Mouse (Mus musculus) kidney, embryonic 14.5 days (tissue): ENCODE measurements at regions not wholly inside any gene's neighbourhood (a gene's known extent, or its start where the extent isn't known, plus 50 kb on each side); places are given as distances from the start of the nearest gene placed in this dataset.
A peak's percentile ranks its signal among the peaks of the same experiment; 100 is the strongest.

ENCODE experiments used
- ATAC-seq: fragments of 200-750 bp; cut with Nextera tagmentation; 2 replicates; pipeline ENCODE4 v1.8.0; 2017; ENCODE audit warnings: moderate number of reproducible peaks, mild to moderate bottlenecking, moderate TSS enrichment, moderate library complexity; ENCODE audit not compliant: low FRiP score, low TSS enrichment
- H3K27ac ChIP-seq: fragments of 300-500 bp; sonication (generic); 2 replicates; pipeline ENCODE4 v1.5.1; 2014; ENCODE audit warnings: low read depth, mild to moderate bottlenecking, low read length, moderate library complexity, mixed read lengths
- H3K27me3 ChIP-seq: fragments of 300-500 bp; sonication (generic); 2 replicates; pipeline ENCODE4 v1.6.1; 2014; ENCODE audit warnings: mild to moderate bottlenecking, low read length; ENCODE audit not compliant: control insufficient read depth, insufficient read depth
- H3K36me3 ChIP-seq: fragments of 300-500 bp; sonication (generic); 2 replicates; pipeline ENCODE4 v1.6.1; 2014; ENCODE audit warnings: low read length, mixed read lengths; ENCODE audit not compliant: control insufficient read depth, insufficient read depth
- H3K4me1 ChIP-seq: fragments of 300-500 bp; sonication (generic); 2 replicates; pipeline ENCODE4 v1.6.1; 2014; ENCODE audit warnings: low read length, mixed read lengths; ENCODE audit not compliant: control insufficient read depth, insufficient read depth
- H3K4me2 ChIP-seq: fragments of 300-500 bp; sonication (generic); replicated peaks from 2 replicates; pipeline ENCODE4 v1.6.1; 2014; ENCODE audit warnings: low read depth, mild to moderate bottlenecking, low read length
- H3K4me3 ChIP-seq: fragments of 300-500 bp; sonication (generic); 2 replicates; pipeline ENCODE4 v1.5.1; 2014; ENCODE audit warnings: mild to moderate bottlenecking, low read length
- H3K9ac ChIP-seq: fragments of 300-500 bp; sonication (generic); 2 replicates; pipeline ENCODE4 v1.6.1; 2014; ENCODE audit warnings: low read depth, mild to moderate bottlenecking, low read length, moderate library complexity
- H3K9me3 ChIP-seq: fragments of 300-500 bp; sonication (generic); 2 replicates; pipeline ENCODE4 v1.6.1; 2016; ENCODE audit warnings: low read length; ENCODE audit not compliant: control insufficient read depth
- WGBS: fragments of 180-500 bp; shearing (Covaris S2); extraction: QIAGEN DNeasy Blood & Tissue Kit; methylation state at CpG from one replicate; pipeline ENCODE4 v1.1.7; 2014; 5-methylcytosine and 5-hydroxymethylcytosine counted together

DNA sequence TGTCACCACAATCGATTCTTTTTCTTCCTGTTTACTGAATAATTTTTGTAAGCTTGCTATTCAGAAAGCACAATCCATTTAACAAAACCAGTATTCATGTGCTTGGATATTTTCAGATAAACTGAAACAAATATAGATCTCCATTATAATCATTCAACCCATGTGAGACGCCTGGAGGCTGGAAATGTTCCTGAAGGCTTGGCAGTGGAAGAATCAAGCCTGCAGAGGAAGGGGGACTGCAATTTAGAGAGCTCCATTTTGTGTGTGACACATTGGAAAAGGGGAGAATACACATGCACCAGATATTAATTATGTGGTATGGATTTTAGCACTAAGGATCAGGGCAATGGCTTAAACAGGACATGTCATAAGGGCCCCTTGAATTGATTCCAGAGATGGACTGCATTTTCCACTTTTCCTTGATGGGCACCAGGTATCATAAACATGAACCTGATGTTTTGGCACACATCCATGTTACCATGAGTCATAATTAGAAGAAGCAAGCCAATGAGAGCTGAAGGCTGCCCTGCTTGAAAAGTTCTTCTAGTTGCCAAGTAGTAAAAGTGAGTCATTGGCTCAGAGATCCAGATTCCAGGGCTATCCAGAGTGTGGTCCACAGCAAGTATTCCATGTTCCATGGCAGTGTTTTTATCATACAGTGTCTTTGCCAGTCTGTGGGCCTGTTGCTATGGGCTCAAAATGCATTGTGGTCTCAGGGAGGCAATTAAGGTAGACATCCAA lies 282.8 kb downstream of the Impad1 start:
- no peak overlapping the region for H3K4me2 ChIP-seq
- H3K36me3 ChIP-seq = no peaks in the 10 kb centered on the region
- no peak overlapping the region for H3K4me3 ChIP-seq
- no peak overlapping the region for H3K9ac ChIP-seq
- no peaks in the 10 kb centered on the region for H3K9me3 ChIP-seq
- 86% methylated on average over 2 of the region's 2 CpGs for WGBS
- H3K27me3 ChIP-seq = no peaks in the 10 kb centered on the region
- no peak for ATAC-seq
- H3K4me1 ChIP-seq = no peaks in the 10 kb centered on the region
- H3K27ac ChIP-seq = no peak overlapping the region

DNA sequence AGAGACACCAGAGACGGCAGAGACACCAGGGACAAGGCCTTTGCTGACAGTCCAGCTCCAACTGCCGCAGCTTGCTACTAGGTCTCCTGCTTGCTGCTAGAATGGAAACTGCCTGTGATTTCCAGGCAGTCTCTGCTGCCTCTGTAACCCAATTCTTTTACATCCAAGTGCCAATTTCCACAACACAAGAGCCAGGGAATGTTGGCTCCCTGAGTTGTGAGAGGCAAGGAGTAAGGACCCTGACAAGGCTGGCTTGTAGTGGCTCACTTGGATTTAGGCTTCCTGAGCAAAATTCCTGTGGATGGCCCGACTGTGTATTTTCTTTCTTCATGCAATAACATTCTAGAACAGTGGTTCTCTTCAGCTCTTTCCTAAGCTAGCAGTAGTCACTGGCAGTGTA lies 283.9 kb downstream of the Impad1 start:
- 68% methylated on average over 3 of the region's 3 CpGs for WGBS

DNA sequence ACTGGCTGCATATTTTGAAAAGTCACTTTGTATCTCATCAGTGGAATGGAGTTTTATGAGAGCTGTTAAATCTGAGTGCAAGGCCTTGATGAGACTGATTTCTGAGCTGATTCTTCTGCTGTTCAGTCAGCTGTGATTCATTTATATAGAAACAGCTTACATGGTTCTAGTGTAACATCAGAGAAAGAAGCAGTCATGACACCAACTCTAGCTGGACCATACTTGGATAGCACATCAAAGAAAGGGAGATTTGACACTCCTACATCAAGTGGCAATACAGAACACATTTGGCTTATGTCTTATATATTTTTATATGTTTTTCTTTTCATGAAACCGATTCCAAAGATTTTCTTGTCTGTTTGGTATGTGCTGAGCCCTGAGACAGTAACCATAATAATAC lies 296.0 kb downstream of the Impad1 start:
- H3K9ac ChIP-seq = no peak overlapping the region
- WGBS = 75% methylated on average over 1 of the region's 1 CpGs
- no peak overlapping the region for H3K4me3 ChIP-seq
- no peaks in the 10 kb centered on the region for H3K27me3 ChIP-seq
- no peak overlapping the region for H3K4me2 ChIP-seq
- no peaks in the 10 kb centered on the region for H3K4me1 ChIP-seq
- H3K36me3 ChIP-seq = no peaks in the 10 kb centered on the region
- H3K9me3 ChIP-seq = no peaks in the 10 kb centered on the region
- no peak overlapping the region for H3K27ac ChIP-seq
- ATAC-seq = no peak; the same call in 1 of the 2 replicates

More for the DNA sequence above, 283.9 kb downstream of the Impad1 start:
- Histone ChIP-seq H3K4me2 (no peak overlapping the region), H3K27me3 (no peaks in the 10 kb centered on the region), H3K9ac (no peak overlapping the region), H3K4me1 (no peaks in the 10 kb centered on the region), H3K4me3 (no peak overlapping the region), H3K9me3 (no peaks in the 10 kb centered on the region), H3K36me3 (no peaks in the 10 kb centered on the region), H3K27ac (no peak overlapping the region)
- no peak for ATAC-seq

DNA sequence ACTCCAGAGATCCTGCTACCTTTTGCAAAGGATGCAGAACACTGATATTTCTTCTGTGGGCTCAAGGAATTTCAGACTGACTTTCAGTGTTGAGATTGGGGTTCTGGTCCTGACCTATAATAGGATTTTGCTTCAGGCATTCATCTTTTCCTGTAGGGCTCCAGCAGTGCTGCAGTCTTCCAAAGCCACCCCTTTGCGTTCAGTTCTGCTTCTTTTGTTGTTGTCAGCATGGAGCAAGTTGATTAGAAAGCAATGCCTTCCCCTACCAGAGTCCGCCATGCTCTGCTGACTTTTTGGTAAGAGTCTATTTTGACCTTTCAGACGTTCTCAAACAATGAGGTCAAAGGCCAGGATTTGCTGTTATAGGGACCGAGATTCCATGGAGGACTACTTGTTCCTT lies 297.0 kb downstream of the Impad1 start:
- Histone ChIP-seq H3K27me3 (no peaks in the 10 kb centered on the region), H3K4me3 (no peak overlapping the region), H3K27ac (0 out of 2 replicates have a peak overlapping the region, but pooled peaks have one; percentile 37), H3K9me3 (no peaks in the 10 kb centered on the region), H3K4me2 (no peak overlapping the region), H3K4me1 (no peaks in the 10 kb centered on the region), H3K36me3 (no peaks in the 10 kb centered on the region), H3K9ac (no peak overlapping the region)
- 44% methylated on average over 4 of the region's 4 CpGs for WGBS
- ATAC-seq = no peak

DNA sequence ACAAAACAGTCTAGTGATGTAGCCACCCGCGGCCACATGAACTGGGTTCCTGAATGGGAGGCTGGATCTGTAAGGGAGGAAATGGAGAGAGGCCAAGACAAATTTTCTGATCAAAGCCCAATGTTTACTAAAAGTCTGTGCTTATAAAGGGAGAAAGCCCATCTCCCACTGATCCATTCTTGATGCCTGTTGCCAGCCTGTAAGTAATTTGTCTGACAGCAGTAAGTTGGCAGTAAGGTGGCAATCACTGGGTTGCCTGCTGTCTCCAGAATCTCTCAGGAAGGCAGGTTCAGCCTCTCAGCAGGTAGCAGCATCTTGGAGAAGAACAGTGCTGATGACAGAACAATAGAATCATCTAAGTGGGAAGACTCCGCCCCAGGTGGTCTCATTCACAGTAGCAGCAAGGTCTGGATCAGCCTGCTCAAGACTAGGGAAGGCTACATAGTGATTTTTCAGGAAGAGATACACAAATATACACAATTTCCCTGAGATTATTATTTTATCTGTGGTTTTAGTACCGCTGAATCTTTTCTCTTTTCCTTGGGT lies 327.9 kb downstream of the Impad1 start:
- ATAC-seq = no peak
- Histone ChIP-seq H3K9ac (no peak overlapping the region), H3K4me2 (no peak overlapping the region), H3K36me3 (no peaks in the 10 kb centered on the region), H3K4me3 (no peak overlapping the region), H3K9me3 (no peaks in the 10 kb centered on the region), H3K27me3 (no peaks in the 10 kb centered on the region), H3K27ac (no peak overlapping the region), H3K4me1 (no peaks in the 10 kb centered on the region)
- 61% methylated on average over 4 of the region's 4 CpGs for WGBS

DNA sequence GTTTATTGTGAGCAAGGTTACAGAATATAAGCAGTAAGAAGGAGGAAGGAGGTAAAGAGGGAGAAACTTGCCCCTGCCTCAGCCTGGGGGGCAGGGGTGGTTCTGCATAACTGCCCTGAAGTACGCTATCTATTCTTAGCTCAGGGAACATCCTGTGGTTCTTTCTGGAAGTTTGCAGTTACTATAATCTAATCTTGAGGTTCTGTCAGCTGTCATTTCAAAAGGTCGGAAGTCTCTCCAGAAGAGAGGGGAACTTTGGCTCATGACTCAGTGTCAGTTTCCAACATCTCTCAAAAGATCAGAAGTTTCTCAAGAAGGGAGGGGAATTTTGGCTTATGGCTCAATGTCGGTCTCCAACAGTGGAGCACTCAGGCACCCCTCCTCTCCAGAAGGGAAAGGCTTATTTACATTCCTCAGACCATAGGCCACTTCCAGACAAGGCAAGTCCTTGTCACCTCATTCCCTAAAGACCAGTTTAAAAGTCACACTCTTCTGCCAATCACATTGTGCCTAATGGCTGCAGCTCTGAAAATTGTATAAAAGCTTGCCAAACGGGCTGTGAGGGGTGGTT lies 328.9 kb downstream of the Impad1 start:
- WGBS = 62% methylated on average over 4 of the region's 4 CpGs
- ATAC-seq = no peak

DNA sequence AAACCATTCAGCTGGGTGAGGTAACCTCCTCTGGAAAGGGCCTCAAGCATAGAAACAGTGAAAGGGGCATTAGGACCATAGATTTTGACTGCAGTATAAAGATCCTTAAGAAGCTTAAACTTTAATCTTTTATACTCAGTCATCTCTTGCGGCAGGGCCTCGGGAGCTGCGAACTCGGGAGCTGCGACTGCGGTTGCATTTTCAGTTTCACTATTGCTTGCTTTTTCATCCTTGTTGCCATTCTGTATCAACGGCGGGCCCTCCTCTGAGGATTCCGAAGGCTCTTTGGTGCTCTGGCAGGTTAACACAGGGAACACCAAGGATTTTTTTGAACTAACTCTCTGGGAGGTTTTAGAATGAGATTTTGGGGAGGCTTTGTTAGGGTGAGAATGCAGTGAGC lies 333.9 kb downstream of the Impad1 start:
- H3K4me1 ChIP-seq = no peaks in the 10 kb centered on the region
- H3K4me2 ChIP-seq = no peak overlapping the region
- no peak for ATAC-seq
- H3K9me3 ChIP-seq = peaks cover 2% of the 10 kb centered on the region; the same call in 1 of the 2 replicates
- no peak overlapping the region for H3K27ac ChIP-seq
- no peak overlapping the region for H3K4me3 ChIP-seq
- 93% methylated on average over 9 of the region's 9 CpGs for WGBS
- H3K9ac ChIP-seq = no peak overlapping the region
- H3K27me3 ChIP-seq = no peaks in the 10 kb centered on the region
- no peaks in the 10 kb centered on the region for H3K36me3 ChIP-seq

More for the DNA sequence above, 328.9 kb downstream of the Impad1 start:
- no peaks in the 10 kb centered on the region for H3K4me1 ChIP-seq
- no peaks in the 10 kb centered on the region for H3K36me3 ChIP-seq
- no peak overlapping the region for H3K4me2 ChIP-seq
- no peak overlapping the region for H3K27ac ChIP-seq
- H3K27me3 ChIP-seq = no peaks in the 10 kb centered on the region
- no peak overlapping the region for H3K9ac ChIP-seq
- no peaks in the 10 kb centered on the region; the same call in 1 of the 2 replicates for H3K9me3 ChIP-seq
- no peak overlapping the region for H3K4me3 ChIP-seq

DNA sequence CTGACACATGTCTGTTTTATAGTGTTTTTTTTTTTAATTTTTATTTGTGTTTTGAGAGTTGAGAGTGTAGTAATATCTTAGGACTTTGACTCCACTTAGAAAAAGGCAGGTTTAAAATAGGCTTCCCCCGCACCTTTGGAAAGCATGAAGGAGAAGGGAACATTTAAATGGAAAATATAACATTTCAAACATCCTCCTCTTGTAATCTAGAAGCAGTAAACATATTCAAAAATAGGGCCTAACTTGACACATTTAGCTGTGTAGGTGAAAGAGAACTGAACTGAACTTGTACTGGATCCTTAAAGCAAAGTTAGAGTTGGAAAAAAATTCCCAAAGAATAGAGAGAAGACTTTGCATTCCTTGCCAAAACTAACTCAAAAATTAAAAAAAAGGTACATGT lies 343.1 kb downstream of the Impad1 start:
- Histone ChIP-seq H3K9me3 (no peaks in the 10 kb centered on the region), H3K36me3 (no peaks in the 10 kb centered on the region), H3K27ac (no peak overlapping the region), H3K4me2 (no peak overlapping the region), H3K4me3 (no peak overlapping the region), H3K4me1 (no peaks in the 10 kb centered on the region), H3K9ac (no peak overlapping the region), H3K27me3 (no peaks in the 10 kb centered on the region)
- ATAC-seq = no peak
- WGBS = 94% methylated on average over 1 of the region's 1 CpGs

DNA sequence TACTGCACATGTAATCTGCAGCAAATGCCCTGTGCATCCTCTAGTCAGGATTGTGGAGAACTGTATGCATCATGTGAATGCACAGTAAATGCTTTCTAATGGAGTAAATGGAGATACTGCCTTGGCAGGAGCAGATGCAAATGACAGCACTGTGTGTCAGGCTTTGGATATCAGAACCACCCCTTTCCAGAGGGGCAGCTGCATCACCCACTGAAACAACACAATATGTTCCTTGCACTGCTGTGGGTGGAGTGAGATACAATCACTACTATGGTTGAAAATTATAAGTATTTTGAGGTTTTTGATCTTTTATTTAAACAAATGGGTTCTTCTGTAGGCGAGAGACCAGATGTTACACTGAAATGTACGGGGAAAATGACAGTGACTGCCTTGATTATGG lies 350.5 kb downstream of the Impad1 start:
- H3K4me1 ChIP-seq = no peaks in the 10 kb centered on the region
- no peak for ATAC-seq
- WGBS = 76% methylated on average over 2 of the region's 2 CpGs

More for the DNA sequence above, 350.5 kb downstream of the Impad1 start:
- no peaks in the 10 kb centered on the region for H3K36me3 ChIP-seq
- H3K27ac ChIP-seq = no peak overlapping the region
- H3K9me3 ChIP-seq = no peaks in the 10 kb centered on the region
- no peak overlapping the region for H3K4me2 ChIP-seq
- no peaks in the 10 kb centered on the region for H3K27me3 ChIP-seq
- H3K9ac ChIP-seq = no peak overlapping the region
- H3K4me3 ChIP-seq = no peak overlapping the region
